Mouse (Mus musculus) c-Kit-negative CD71-positive TER-119-positive erythroid progenitor cells, embryonic 14.5 days (primary cell): ENCODE data around the gene Tmem200b.

ENCODE experiments used
- DNase-seq: peaks from one replicate; pipeline ENCODE4 v3.0.0-alpha.2; 2013; ENCODE audit warnings: low read depth, low spot score

Gene Tmem200b

DNA sequence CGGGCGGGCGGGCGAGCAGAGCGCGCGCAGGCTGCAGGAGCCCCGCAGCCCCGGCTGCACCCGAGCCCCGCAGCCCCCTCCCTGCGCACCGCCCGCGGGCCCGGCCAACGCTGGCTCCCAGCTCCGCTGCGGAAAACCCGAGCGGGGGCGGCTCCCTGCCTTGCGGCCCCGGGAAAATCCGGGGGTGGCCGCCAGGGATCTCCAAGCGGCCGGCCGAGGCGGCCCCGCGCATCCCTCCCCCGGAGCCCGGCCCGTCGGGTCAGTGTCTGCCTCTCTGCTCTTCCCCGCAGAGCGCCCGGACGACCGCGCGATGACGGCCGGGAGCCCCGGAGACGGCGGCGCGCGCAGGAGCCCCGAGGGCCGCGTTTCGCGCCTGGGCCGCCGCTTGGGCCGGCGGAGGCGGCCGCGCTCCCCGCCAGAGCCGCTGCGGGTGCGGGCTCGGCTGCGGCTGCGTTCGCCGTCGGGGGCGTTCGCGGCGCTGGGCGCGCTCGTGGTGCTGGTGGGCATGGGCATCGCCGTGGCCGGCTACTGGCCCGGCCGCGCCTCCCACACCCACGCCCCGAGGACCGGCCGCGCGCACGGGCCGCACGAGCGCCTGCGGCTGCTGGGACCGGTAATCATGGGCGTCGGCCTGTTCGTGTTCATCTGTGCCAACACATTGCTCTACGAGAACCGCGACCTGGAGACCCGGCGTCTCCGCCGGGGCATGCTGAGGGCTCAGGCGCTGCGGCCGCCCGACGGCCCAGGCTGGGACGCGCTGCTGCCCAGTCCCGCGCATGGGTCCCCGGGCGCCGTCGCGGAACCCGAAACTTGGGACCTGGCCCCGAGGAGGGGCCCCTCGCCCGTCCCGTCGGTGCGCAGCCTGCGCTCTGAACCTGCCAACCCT is at the start of gene Tmem200b:
TSS of gene Tmem200b (plus strand) at position 311 of the 886 bp plus-strand sequence.
- no peak for DNase-seq

DNA sequence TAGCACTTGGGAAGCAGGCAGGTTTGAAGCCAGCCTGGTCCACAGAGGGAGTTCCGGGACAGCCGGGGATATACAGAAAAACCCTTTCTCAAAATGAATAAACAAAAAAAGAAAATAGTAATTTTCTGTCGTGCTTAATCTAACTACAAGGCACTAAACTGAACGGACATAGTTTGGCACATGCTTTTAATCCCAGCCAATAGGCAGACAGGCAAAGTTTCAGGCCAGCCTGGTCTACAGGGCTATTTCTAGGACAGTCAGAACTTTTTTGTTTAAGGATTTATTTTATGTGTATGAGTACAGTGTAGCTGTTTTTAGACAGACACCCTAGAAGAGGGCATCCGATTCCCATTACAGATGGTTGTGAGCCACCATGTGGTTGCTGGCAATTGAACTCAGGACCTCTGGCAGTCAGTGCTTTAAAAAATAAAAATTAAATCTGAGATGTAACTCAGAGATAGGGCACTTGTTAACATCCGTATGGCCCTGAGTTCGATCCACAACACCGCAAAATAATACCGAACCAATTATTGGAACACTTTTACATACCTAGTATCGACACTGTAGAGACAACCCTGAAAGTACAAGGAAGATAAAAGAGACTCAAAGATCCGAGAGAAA is 48.8 kb upstream of the Tmem200b start:
- no peak for DNase-seq

DNA sequence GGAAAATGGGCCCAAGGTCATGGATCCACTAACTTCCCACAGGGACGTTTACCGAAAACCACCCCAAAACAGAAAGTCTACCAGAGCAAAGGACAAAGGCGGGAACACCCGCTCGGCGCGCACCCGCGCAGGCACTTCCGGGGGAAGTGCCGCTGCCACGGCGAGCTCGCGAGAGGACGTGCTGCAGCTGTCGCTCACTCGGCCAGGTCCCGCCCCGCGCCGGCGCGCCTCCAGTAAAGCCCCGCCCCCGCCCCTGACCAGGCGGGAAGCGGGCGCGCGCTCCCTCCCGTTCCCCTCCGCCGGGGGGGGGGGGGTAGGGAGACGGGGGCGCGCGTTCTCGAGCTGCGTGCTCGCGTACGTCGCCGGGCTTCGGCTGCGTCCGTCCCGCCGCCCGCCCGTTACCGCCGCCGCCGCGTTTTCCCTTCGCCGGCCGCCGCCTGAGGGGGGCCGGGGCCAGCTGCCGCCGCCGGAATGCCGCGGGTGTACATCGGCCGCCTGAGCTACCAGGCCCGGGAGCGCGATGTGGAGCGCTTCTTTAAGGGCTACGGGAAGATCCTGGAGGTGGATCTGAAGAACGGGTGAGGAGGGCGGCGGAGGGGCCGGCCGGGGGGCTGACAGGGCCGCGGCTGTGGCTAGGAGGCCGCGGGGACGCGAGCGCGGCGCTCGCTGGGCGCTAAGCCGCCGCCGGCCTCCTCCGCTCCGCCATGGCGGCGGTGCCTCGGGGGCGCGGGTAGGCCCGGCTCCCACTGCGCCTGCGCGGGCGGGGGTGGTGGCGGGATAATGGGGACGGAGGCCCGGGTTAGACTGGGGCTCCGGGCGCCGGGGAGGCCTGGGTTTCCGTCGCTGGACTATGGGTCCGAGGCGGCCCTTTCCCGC is 48.0 kb upstream of the Tmem200b start, which contains the start of gene Srsf4:
TSS of gene Srsf4 (plus strand) at position 325 of the 876 bp plus-strand sequence.
- DNase-seq = peak; percentile 88

DNA sequence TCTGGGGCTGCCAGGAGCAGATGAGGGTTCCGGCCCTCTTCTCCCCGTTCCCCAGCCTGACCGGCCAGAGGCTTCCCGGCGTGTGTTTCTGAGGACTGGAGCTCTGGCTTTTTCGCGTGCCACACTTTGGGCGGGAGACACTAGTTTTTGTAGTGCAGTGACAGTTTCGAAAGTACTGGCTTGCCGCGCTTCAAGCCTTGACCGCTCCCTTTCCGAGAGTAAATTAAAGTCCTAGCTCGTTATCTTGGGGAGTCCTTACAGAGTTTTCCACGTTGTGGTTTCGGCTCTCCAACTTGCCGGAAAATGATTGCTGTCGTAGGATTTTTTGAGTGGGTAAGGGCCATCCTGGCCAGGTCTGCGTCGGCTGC is 47.4 kb upstream of the Tmem200b start:
- no peak for DNase-seq

DNA sequence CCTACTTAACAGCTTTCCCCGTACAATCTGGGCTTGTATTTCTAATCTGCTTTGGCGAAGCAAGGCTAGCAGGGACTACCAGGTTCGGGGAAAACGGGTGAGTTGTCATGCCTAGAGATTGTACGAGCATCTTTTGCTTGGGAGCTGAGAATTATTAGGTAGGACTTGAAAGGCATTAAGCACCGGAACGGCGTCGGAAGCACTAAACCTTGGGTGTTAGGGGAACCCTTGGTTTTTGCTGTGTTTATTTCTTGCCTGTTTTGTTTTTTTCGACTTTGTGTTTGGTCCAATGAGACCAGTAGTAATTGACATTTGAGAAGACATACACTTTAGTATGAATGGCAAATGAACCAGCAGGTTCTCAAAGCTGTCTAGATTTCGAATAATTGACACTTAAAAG is 47.0 kb upstream of the Tmem200b start:
- no peak for DNase-seq

DNA sequence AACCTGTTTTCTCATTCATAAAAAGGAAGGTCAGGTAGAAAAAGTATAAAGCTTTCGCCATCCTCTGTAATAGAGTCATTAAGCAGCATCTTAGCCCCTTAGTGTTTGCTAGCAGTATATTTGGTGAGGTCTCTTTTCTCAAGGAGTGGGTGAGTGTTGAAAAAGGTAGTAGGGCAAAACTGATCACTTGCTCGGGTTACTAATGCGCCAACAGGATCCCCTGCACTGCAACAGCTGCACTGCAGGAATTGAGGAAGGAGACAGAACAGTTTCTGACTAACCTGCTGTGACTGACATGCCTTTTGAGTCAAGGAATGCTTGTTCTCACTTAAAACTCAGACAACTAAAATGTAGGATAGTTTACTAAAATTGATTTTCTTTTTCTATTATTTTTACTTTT is 46.3 kb upstream of the Tmem200b start:
- no peak for DNase-seq

DNA sequence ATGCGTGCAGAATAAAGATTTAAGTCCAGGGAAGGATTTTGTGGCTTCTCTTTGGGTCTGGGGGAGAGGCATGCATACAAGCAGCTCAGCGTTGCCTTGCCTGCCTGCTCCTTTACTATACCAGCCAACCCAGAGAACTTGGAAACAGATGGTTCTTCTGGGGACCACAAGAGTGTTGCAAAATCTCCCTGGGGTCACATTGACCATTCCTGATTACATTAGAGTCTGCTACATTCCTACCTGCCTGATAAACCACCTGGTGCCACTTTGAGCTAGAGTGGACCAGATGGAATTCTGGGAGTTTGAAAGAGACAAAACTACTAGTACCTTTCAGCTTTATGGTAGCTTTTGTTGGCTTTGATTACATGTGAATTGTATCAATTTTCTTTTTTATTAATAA is 44.7 kb upstream of the Tmem200b start:
- no peak for DNase-seq

DNA sequence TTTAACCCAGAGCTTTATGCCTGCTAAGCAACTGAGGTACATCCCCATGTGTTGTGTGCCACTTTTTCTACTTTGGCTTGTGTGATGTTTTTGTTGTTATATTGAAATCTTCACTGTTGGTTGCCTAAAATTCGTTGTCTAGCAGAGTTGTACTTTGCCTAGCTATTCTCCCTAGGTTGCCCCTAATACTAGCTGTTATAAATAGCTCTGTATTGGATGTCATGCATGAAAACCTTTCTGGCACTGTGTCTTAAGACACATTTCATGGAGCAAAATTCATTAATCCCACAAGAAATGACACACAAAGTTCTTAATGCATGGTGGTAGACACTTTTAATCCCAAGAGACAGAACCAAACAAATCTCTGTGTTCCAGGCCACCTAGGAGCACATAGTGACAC is 41.9 kb upstream of the Tmem200b start:
- DNase-seq = no peak

DNA sequence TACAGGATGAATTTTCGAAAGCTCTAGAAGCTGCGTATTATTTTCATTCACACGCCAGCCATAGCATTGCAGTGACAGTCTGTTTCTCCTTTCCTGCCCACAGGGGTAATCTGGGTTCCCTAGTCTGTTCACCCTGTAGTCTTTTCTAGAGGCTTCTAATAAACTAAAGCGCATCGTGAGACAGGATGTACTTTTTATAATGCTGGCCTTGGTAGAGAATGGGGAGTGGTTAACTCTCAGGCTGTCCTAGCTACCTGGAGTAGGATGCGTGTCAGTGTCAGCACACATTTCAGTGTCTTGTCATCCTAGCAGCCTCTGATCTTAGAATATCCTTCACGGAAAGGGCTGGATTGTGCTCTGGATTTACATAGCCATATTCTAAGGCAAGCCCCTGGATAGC is 40.3 kb upstream of the Tmem200b start:
- no peak for DNase-seq

DNA sequence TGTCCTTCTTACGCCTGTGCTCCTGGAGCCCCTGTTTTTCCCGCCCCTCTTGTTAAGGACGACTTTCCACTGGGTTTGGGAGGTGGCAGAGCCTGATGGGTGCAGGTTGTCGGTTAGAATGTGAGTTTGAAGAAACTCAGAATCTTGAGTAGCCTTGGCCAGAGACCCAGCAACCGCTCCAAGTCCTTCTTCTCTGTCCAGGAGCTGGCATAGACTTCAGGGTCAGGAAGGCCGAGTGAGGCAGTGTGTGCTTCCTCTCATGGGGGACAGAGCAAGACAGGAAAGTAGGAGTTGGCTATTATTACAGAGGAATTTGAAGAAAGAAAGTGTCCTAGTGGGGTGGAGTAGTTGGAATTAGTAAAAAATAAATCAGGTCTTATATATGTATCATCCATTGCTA is 38.0 kb upstream of the Tmem200b start:
- no peak for DNase-seq

DNA sequence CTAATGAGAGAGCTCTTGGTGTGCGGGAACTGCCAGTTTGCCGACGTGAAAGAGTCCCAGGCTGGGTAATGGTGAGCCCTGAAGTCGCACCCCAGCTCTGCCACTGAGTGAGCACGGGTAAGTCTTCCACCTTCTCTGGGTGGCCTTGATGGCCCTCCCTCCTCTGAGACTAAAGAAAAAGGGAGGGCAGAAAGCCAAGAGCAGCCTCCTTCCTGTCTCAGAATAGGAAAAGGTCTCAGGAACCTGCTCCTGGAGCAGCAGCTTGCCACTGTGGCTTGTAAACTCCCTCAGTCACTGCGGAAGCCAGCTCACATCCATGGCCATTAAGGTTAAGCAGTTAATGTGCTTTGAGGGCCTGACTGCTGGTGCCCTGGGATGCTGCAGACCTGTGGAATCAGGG is 36.2 kb upstream of the Tmem200b start:
- no peak for DNase-seq

DNA sequence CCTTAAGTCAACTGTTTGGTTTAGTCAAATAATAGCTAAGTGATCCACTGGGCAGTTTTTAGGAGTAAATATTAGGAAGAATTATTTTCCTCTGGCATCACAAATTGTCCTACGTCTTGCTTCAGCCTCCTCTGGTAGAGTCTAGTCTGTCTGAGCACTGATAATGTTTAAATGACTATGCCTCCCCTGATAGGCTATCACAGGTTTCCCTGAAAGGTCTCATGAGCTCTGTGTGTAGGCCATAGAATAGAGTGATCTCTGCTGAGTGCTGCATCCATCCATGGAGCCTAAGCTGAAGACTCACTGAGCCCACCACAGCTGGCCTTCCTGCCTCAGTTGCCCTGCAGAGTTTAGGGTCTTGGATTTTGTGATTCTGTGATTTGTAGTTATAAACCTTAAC is 33.0 kb upstream of the Tmem200b start:
- no peak for DNase-seq

DNA sequence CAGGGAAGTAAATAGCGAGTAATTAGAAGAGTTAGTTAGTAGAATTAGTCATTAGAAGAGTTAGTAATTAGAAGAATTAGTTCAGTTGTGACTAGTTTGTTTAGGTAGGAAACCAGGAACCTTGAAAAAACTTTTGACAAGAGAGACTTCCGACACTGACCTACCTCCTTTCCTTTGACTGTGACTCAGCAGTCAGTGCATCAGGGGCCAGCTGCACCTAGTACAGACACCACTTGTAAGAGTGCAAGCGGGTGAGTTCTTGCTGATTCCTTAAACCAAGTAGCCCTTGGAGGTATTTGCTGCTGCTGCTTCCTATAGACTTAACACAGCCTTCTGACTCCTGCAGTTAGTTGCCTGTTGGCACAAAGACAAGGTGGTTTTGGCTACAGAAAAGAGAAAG is 30.9 kb upstream of the Tmem200b start:
- DNase-seq = no peak

DNA sequence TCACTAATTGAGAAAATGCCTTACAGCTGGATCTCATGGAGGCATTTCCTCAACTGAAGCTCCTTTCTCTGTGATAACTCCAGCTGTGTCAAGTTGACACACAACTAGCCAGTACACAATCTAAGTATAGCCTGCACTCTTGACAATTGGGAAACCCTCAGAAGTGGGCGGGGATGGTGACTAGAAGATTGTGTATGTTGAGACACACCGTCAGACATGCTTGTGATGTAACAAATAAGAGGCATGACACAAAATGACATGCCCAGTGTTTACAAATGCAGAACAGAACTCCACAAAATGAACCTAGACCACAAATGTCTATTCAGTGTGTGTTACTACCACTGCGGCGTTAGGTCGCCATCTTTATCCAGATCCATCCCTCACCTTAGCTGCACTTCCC is 24.5 kb upstream of the Tmem200b start:
- DNase-seq = no peak

DNA sequence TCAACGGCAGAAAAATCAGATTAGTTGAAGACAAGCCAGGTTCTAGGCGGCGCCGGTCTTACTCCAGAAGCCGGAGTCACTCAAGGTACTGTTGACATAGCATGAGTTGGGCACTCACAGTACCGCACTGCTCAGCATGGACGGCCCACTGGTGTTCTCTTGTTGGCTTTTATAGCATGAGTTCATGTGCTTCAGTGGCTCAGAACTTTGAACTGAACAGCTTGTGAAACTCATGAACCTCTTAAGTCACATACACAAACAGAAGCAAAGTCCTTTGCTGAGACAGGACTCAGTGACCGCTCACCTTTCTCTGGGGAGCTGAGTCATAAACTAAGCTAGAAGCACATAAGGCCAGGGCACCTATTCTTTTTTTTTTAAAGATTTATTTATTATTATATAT is 23.8 kb upstream of the Tmem200b start:
- DNase-seq = no peak

DNA sequence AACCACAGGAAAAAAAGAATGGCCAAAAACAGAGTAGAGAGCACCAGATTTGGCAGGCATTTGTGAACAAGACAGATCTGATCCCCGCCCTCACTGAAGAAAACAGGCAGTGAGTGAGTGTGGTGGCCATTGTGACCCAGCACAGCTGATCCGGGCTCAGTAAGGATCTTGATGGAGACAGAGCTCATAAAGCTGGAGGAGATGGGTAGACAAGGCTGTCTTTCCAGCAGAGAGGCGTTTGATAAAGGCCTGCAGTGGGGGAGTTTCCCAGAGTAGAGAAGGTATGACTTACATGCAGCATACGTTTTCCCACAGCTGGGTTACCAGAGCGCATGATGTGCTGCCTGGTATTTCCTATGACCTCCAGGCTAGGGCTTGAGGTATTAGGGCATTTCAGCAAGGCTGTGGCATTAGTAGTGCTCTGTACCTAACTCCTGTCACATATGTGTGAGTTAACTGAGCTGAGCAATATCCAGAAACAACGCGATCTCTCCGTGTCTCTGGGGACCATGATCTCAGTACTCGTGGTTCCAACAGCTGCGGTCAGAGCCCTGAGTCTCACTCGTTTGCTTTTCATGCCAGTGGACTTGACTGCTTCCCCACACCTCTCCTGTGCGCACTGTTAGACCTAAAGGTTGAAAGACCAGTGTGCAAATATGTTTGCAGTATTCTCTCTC is 22.9 kb upstream of the Tmem200b start:
- no peak for DNase-seq

DNA sequence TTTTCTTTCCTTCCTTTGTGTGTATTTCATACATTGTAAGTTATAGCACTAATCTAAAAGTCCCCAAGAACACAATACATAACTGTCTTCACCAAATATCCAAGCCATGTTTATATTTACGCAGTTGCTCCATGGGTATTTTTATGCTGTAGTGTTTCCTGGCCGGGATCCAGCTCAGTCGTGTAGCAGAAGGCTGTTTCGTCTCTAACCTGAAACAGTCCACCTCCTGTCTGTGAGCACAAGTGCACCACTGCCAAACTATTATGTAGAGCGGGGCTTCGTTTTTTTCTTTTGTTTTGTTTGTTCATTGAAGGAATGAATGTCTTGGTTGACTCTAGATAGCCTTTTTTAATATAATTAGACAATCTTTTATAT is 22.4 kb upstream of the Tmem200b start:
- no peak for DNase-seq

DNA sequence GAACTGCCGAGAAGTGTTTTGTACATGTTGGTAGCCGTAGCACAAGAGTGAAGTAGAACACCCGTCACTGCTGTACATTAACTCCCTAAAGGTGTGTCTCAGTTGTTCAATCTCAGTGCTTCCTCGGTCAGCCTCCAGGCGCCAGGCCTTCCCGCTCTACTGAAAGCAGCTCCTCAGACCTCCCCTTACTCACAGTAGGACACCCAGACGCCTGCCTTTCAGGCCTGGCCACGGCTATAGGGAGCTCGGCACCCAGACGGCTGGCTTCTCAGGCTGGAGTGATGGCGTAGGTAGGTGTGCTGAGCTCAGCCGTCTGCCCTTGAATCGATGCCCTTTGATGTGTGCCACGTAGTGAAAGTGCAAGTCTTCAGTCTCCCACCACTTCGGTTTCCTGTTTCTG is 20.5 kb upstream of the Tmem200b start:
- DNase-seq = no peak

DNA sequence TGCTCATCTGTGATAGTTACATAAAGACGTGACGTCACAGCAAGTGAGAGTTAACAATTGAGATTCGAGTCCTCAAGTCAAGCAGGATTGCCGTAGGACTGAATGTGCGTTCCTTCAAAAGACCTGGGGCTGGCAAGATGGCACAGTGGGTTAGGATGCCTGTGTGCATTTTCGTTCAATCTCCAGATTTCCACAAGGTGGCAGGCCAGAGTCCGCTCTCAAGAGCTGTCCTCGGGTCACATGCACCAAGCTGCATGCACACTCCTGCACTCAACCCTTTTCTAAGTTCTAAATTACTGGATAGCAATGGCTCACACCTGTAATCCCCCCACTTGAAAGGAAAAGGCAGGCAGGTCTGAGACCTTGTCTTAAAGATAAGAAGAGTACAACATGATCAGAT is 17.1 kb upstream of the Tmem200b start:
- no peak for DNase-seq

DNA sequence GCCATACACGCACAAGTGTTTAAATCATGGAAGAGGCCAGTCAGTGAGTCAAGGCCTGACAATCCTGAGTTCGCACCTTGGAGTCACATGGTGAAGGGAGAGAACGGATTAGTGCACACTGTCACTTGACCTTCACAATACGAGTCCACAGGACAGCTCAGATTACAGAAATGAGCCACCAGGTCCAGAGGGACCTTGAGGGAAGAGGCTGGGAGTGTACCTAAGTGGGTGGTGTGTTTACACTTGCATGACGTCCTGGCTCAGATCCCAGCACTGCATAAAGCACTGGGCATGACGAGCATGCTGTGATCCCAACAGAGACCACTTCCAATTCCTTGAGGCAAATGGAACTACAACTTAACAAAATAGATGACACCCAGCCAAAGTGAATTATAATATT is 15.1 kb upstream of the Tmem200b start:
- DNase-seq = no peak

DNA sequence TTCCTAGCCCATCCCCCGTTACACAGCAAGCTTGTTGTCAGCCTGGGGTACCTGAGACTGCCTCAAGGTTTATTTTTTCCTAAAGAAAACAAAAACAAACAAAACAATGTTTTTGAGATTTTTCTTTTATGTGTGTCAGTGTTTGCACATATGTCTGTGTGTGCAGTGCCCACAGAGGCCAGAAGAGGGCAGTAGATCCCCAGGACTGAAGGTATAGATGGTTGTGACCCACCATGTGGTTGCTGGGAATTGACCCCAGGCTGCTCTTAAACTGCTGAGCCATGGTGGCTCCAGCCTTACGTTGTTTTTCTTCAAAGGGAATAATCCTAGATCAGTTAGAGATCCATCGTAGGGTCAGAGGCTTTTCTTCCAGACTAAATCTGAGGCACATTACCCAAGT is 13.7 kb upstream of the Tmem200b start:
- DNase-seq = no peak
